Mouse (Mus musculus): ENCODE measurements around the gene Gdpd5. TPM values are rescaled to one million over a fixed set of nuclear protein-coding genes. Genes with fewer than 3 reads are reported as not detected.
A peak's percentile ranks its signal among the peaks of the same experiment; 100 is the strongest.

Gene Gdpd5
- polyA plus RNA-seq, 1 experiment from 2014 or later = 46.2 TPM

- Histone ChIP-seq H3K27ac (peak overlapping the region; percentile 78), H3K36me3 (replicated peaks; ENCODE audit: control insufficient read depth, insufficient read depth) (peaks cover 10% of the 10 kb centered on the region; the same call in 1 of the 2 replicates), H3K9me3 (ENCODE audit: control insufficient read depth, low read length) (no peaks in the 10 kb centered on the region), H3K4me1 (replicated peaks; ENCODE audit: control insufficient read depth, insufficient read depth, low read length) (peaks cover 39% of the 10 kb centered on the region), H3K4me3 (replicated peaks; ENCODE audit: low read length) (peak overlapping the region; percentile 40), H3K4me2 (replicated peaks) (peak overlapping the region; percentile 59), H3K9ac (peak overlapping the region; percentile 63), H3K27me3 (ENCODE audit: control insufficient read depth, insufficient read depth, low read length) (no peaks in the 10 kb centered on the region)
- ATAC-seq (ENCODE audit: low FRiP score) (peak; percentile 41; the same call in 1 of the 2 replicates), DNase-seq (ENCODE audit: low spot score) (peak; percentile 64)
- WGBS = 4% methylated on average over 18 of the region's 18 CpGs
These were observed 29.3 kb upstream of the Gdpd5 start for GRCm38 (mm10) chr7:99351802-99352517.

- H3K9me3 ChIP-seq (ENCODE audit: control insufficient read depth, low read length) = no peaks in the 10 kb centered on the region
- no peaks in the 10 kb centered on the region for H3K27me3 ChIP-seq (ENCODE audit: control insufficient read depth, insufficient read depth, low read length)
- H3K9ac ChIP-seq = peak within 1 kb of the TSS; percentile 63
- WGBS = 2% methylated on average over 34 of the region's 35 CpGs
- H3K36me3 ChIP-seq (replicated peaks; ENCODE audit: control insufficient read depth, insufficient read depth) = 0 out of 2 replicates have a peak, but pooled peaks cover 10% of the 10 kb centered on the region
- DNase-seq (ENCODE audit: low spot score) (peak; percentile 58), ATAC-seq (ENCODE audit: low FRiP score) (peak; percentile 51)
- peaks cover 45% of the 10 kb centered on the region for H3K4me1 ChIP-seq (replicated peaks; ENCODE audit: control insufficient read depth, insufficient read depth, low read length)
- peak within 1 kb of the TSS; percentile 40 for H3K4me3 ChIP-seq (replicated peaks; ENCODE audit: low read length)
- H3K4me2 ChIP-seq (replicated peaks) = peak within 1 kb of the TSS; percentile 59
- peak within 1 kb of the TSS; percentile 78 for H3K27ac ChIP-seq
These were observed 28.5 kb upstream of the Gdpd5 start, which contains the start of gene Serpinh1 for GRCm38 (mm10) chr7:99352526-99353400. Gene Serpinh1 (minus strand): TSS chr7:99353239.

GRCm38 (mm10) chr7:99355731-99356131, 25.5 kb upstream of the Gdpd5 start:
- peak overlapping the region; percentile 78 for H3K27ac ChIP-seq
- H3K27me3 ChIP-seq (ENCODE audit: control insufficient read depth, insufficient read depth, low read length) = no peaks in the 10 kb centered on the region
- no peaks in the 10 kb centered on the region for H3K36me3 ChIP-seq (replicated peaks; ENCODE audit: control insufficient read depth, insufficient read depth)
- H3K9ac ChIP-seq = peak overlapping the region; percentile 32; the same call in 1 of the 2 replicates
- ATAC-seq (ENCODE audit: low FRiP score) = no peak
- peaks cover 55% of the 10 kb centered on the region for H3K4me1 ChIP-seq (replicated peaks; ENCODE audit: control insufficient read depth, insufficient read depth, low read length)
- no peaks in the 10 kb centered on the region for H3K9me3 ChIP-seq (ENCODE audit: control insufficient read depth, low read length)
- no peak overlapping the region for H3K4me3 ChIP-seq (replicated peaks; ENCODE audit: low read length)
- DNase-seq (ENCODE audit: low spot score) = peak; percentile 77
- WGBS = 6% methylated on average over 7 of the region's 7 CpGs
- H3K4me2 ChIP-seq (replicated peaks) = peak overlapping the region; percentile 28

GRCm38 (mm10) chr7:99356244-99356930, 24.8 kb upstream of the Gdpd5 start:
- H3K9ac ChIP-seq = 0 out of 2 replicates have a peak overlapping the region, but pooled peaks have one; percentile 32
- no peak overlapping the region for H3K4me3 ChIP-seq (replicated peaks; ENCODE audit: low read length)
- H3K4me1 ChIP-seq (replicated peaks; ENCODE audit: control insufficient read depth, insufficient read depth, low read length) = peaks cover 55% of the 10 kb centered on the region
- H3K9me3 ChIP-seq (ENCODE audit: control insufficient read depth, low read length) = no peaks in the 10 kb centered on the region
- H3K27ac ChIP-seq = peak overlapping the region; percentile 78
- H3K27me3 ChIP-seq (ENCODE audit: control insufficient read depth, insufficient read depth, low read length) = no peaks in the 10 kb centered on the region
- DNase-seq (ENCODE audit: low spot score) (no peak), ATAC-seq (ENCODE audit: low FRiP score) (no peak)
- 36% methylated on average over 9 of the region's 9 CpGs for WGBS
- H3K4me2 ChIP-seq (replicated peaks) = peak overlapping the region; percentile 28; the same call in 1 of the 2 replicates
- no peaks in the 10 kb centered on the region for H3K36me3 ChIP-seq (replicated peaks; ENCODE audit: control insufficient read depth, insufficient read depth)

GRCm38 (mm10) chr7:99357201-99357600, 24.0 kb upstream of the Gdpd5 start:
- Histone ChIP-seq H3K4me2 (replicated peaks) (no peak overlapping the region), H3K4me3 (replicated peaks; ENCODE audit: low read length) (no peak overlapping the region), H3K9me3 (ENCODE audit: control insufficient read depth, low read length) (no peaks in the 10 kb centered on the region), H3K9ac (no peak overlapping the region), H3K27ac (0 out of 2 replicates have a peak overlapping the region, but pooled peaks have one; percentile 78), H3K4me1 (replicated peaks; ENCODE audit: control insufficient read depth, insufficient read depth, low read length) (peaks cover 48% of the 10 kb centered on the region), H3K27me3 (ENCODE audit: control insufficient read depth, insufficient read depth, low read length) (no peaks in the 10 kb centered on the region), H3K36me3 (replicated peaks; ENCODE audit: control insufficient read depth, insufficient read depth) (no peaks in the 10 kb centered on the region)
- ATAC-seq (ENCODE audit: low FRiP score) (no peak), DNase-seq (ENCODE audit: low spot score) (no peak)
- 57% methylated on average over 7 of the region's 7 CpGs for WGBS

GRCm38 (mm10) chr7:99358371-99358770, 22.8 kb upstream of the Gdpd5 start:
- H3K9me3 ChIP-seq (ENCODE audit: control insufficient read depth, low read length) = no peaks in the 10 kb centered on the region
- no peak for ATAC-seq (ENCODE audit: low FRiP score)
- DNase-seq (ENCODE audit: low spot score) = no peak
- H3K9ac ChIP-seq = no peak overlapping the region
- no peak overlapping the region for H3K4me3 ChIP-seq (replicated peaks; ENCODE audit: low read length)
- peaks cover 48% of the 10 kb centered on the region for H3K4me1 ChIP-seq (replicated peaks; ENCODE audit: control insufficient read depth, insufficient read depth, low read length)
- H3K4me2 ChIP-seq (replicated peaks) = no peak overlapping the region
- H3K27ac ChIP-seq = no peak overlapping the region
- no peaks in the 10 kb centered on the region for H3K36me3 ChIP-seq (replicated peaks; ENCODE audit: control insufficient read depth, insufficient read depth)
- no peaks in the 10 kb centered on the region for H3K27me3 ChIP-seq (ENCODE audit: control insufficient read depth, insufficient read depth, low read length)
- 88% methylated on average over 8 of the region's 8 CpGs for WGBS

- DNase-seq (ENCODE audit: low spot score) (peak; percentile 81), ATAC-seq (ENCODE audit: low FRiP score) (peak; percentile 98)
- H3K4me3 ChIP-seq (replicated peaks; ENCODE audit: low read length) = no peak overlapping the region
- H3K9ac ChIP-seq = peak overlapping the region; percentile 57
- no peaks in the 10 kb centered on the region for H3K36me3 ChIP-seq (replicated peaks; ENCODE audit: control insufficient read depth, insufficient read depth)
- H3K27ac ChIP-seq = peak overlapping the region; percentile 99
- H3K9me3 ChIP-seq (ENCODE audit: control insufficient read depth, low read length) = no peaks in the 10 kb centered on the region
- WGBS = 8% methylated on average over 10 of the region's 10 CpGs
- peaks cover 52% of the 10 kb centered on the region for H3K4me1 ChIP-seq (replicated peaks; ENCODE audit: control insufficient read depth, insufficient read depth, low read length)
- H3K4me2 ChIP-seq (replicated peaks) = peak overlapping the region; percentile 27
- no peaks in the 10 kb centered on the region for H3K27me3 ChIP-seq (ENCODE audit: control insufficient read depth, insufficient read depth, low read length)
These were observed 21.0 kb upstream of the Gdpd5 start for GRCm38 (mm10) chr7:99360021-99360802.

GRCm38 (mm10) chr7:99360803-99361414, 20.3 kb upstream of the Gdpd5 start:
- Histone ChIP-seq H3K9ac (peak overlapping the region; percentile 48), H3K4me1 (replicated peaks; ENCODE audit: control insufficient read depth, insufficient read depth, low read length) (peaks cover 45% of the 10 kb centered on the region), H3K27ac (peak overlapping the region; percentile 99), H3K4me2 (replicated peaks) (peak overlapping the region; percentile 27), H3K27me3 (ENCODE audit: control insufficient read depth, insufficient read depth, low read length) (no peaks in the 10 kb centered on the region), H3K9me3 (ENCODE audit: control insufficient read depth, low read length) (no peaks in the 10 kb centered on the region), H3K36me3 (replicated peaks; ENCODE audit: control insufficient read depth, insufficient read depth) (no peaks in the 10 kb centered on the region), H3K4me3 (replicated peaks; ENCODE audit: low read length) (no peak overlapping the region)
- 13% methylated on average over 8 of the region's 8 CpGs for WGBS
- DNase-seq (ENCODE audit: low spot score) = no peak
- ATAC-seq (ENCODE audit: low FRiP score) = no peak

All from hindbrain, embryonic 14.5 days (tissue).